Mouse (Mus musculus): ENCODE data around the gene Braf. TPM values are rescaled to one million over a fixed set of nuclear protein-coding genes. Genes with fewer than 3 reads are reported as not detected.

Gene Braf
- polyA plus RNA-seq, 1 experiment: 49.5 TPM

DNA sequence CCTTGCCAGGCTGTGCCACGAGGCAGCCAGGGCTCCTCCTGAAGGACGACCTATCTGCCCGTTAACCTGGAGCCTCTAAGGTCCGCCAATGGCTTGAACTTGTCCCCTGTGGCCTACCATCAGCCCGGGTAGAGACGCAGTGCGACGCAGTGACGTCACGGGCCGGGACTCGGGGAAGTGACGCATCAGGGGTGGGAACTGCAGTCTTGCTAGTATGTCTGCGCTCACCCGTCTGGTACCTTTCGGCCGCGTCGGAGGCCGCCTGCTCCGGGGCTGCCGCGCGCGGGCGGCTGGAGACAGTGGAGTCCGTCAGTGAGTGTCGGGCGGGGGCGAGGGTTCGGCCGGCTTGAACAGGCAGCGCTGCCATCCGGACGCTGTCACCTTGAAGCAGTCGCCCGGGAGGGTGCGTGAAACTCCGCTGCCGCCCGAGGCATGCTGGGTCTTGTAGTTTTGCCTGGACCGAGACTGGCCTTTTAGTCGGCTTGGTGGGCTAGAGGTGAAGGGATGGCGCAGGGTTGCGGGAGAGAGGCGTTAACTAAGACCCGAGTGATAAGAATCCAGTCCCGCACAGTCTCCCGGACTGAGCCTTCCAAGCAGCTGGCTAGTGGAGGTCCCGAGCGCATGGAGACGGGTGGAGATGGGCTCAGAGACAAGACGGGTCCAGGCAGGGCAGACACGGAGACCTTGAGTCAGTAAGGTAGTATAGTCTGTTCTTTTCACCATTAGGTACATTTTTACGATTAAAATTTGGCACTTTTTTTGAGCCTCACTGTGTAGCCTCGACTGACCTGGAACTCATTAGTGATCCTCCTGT, 132.7 kb downstream of the Braf start, which contains the start of gene Ndufb2:
Ndufb2 (plus strand) TSS at position 174 of the 814 bp plus-strand sequence.
- Histone ChIP-seq H3K27ac (ENCODE audit: control insufficient read depth, insufficient read depth, low read depth, low read length) (peak within 1 kb of the TSS; percentile 94), H3K4me3 (ENCODE audit: control insufficient read depth, low read depth, low read length) (peak within 1 kb of the TSS; percentile 94), H3K36me3 (ENCODE audit: control insufficient read depth, insufficient read depth, low read length) (peaks cover 1% of the 10 kb centered on the region; the same call in 1 of the 2 replicates), H3K27me3 (ENCODE audit: control insufficient read depth, insufficient read depth, low read length) (no peaks in the 10 kb centered on the region), H3K4me1 (ENCODE audit: control insufficient read depth, insufficient read depth, low read length) (peaks cover 2% of the 10 kb centered on the region; the same call in 1 of the 2 replicates)
- TF ChIP-seq POLR2A (IDR thresholded peaks at IDR 0.05; ENCODE audit: control insufficient read depth, low read depth, low read length): peak; percentile 83; the same call in 1 of the 2 replicates
- TF ChIP-seq CTCF (IDR thresholded peaks at IDR 0.05; ENCODE audit: control insufficient read depth, insufficient read depth, insufficient replicate concordance, low read depth, low read length): no peak

DNA sequence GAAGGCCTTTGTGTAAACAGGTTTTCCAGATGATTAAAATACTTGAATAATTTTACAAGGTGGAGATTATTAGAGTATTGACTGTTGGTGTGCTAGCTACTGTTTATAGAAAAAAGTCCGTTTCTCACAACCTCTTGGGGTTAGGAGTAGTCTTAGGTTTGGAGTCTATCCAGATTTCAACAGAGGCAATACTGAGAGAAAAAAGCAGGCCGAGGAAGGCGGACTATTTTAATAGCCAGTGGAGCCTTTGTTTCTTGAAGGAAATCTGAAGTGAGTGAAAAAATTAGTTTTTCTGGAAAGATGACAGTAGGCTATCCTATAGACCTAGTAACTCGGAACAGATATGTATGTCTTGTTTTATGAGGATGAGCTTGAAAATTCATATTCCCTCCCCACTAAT, 133.8 kb downstream of the Braf start:
- Histone ChIP-seq H3K36me3 (ENCODE audit: control insufficient read depth, insufficient read depth, low read length) (no peaks in the 10 kb centered on the region), H3K4me3 (ENCODE audit: control insufficient read depth, low read depth, low read length) (peak overlapping the region; percentile 94; the same call in 1 of the 2 replicates), H3K4me1 (ENCODE audit: control insufficient read depth, insufficient read depth, low read length) (peaks cover 2% of the 10 kb centered on the region; the same call in 1 of the 2 replicates), H3K27me3 (ENCODE audit: control insufficient read depth, insufficient read depth, low read length) (no peaks in the 10 kb centered on the region), H3K27ac (ENCODE audit: control insufficient read depth, insufficient read depth, low read depth, low read length) (no peak overlapping the region)
- TF ChIP-seq CTCF (IDR thresholded peaks at IDR 0.05; ENCODE audit: control insufficient read depth, insufficient read depth, insufficient replicate concordance, low read depth, low read length) (no peak), POLR2A (IDR thresholded peaks at IDR 0.05; ENCODE audit: control insufficient read depth, low read depth, low read length) (no peak)

DNA sequence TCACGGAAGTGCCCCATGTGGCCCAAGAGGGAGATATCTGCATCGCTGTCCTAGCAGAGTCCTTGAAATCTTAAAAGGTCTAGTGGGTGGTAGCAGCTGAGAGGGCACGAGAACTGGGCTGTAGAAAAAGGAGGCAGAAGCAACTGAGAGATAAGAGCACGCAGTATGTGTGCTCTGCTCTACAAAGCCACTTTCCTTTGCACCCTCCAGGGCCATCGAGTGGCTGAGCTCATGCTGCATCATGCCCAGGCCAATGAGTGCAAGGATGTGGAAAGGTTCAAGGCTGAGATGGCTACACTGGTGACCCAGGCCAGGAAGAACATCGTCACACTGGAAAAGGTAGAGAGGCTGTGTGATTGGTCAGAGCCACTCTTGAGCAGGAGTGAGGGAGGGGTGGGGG, 139.7 kb downstream of the Braf start, which contains the start of gene Gm42420:
Gm42420 (plus strand) TSS at position 237 of the 400 bp plus-strand sequence.
- Histone ChIP-seq H3K4me1 (ENCODE audit: control insufficient read depth, insufficient read depth, low read length) (no peaks in the 10 kb centered on the region; the same call in 1 of the 2 replicates), H3K27me3 (ENCODE audit: control insufficient read depth, insufficient read depth, low read length) (no peaks in the 10 kb centered on the region), H3K4me3 (ENCODE audit: control insufficient read depth, low read depth, low read length) (peak within 1 kb of the TSS; percentile 64), H3K27ac (ENCODE audit: control insufficient read depth, insufficient read depth, low read depth, low read length) (no peak within 1 kb of the TSS), H3K36me3 (ENCODE audit: control insufficient read depth, insufficient read depth, low read length) (no peaks in the 10 kb centered on the region; the same call in 1 of the 2 replicates)
- TF ChIP-seq CTCF (IDR thresholded peaks at IDR 0.05; ENCODE audit: control insufficient read depth, insufficient read depth, insufficient replicate concordance, low read depth, low read length) (no peak), POLR2A (IDR thresholded peaks at IDR 0.05; ENCODE audit: control insufficient read depth, low read depth, low read length) (no peak)

DNA sequence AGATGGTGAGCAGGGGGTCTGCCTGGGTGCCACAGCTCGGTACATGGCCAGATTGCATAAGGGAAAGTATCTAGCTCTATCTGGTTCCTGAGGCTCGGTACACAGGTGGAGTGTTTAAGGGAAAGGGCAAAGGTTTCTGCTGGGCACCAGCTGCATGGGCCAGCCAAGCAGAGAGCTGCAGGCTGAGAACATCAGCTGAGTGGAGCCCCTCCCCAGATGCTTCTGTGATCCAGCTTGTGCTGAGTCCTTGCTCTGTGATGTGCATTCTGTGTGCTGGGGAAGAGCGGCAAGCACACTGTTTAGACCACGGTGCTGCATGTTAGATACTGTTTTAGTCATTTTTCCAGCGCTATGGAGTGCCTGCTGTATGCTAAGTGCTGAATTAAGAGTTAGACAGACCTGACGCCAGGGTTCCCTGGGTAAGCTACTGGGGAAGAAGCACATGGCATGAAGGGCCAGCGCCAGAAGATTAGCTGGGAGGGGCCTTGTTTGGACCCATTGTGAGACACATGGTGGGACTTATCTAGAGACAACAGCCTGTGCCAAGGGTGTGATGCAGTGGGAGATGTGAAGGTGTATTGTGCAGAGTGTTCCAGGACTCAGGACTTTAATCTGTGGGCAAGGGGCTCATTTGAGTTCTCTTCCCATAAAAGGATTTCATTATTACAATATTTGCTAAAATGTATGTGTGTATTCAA, 144.0 kb downstream of the Braf start:
- Histone ChIP-seq H3K4me1 (ENCODE audit: control insufficient read depth, insufficient read depth, low read length) (no peaks in the 10 kb centered on the region; the same call in 1 of the 2 replicates), H3K4me3 (ENCODE audit: control insufficient read depth, low read depth, low read length) (no peak overlapping the region), H3K27me3 (ENCODE audit: control insufficient read depth, insufficient read depth, low read length) (no peaks in the 10 kb centered on the region), H3K36me3 (ENCODE audit: control insufficient read depth, insufficient read depth, low read length) (no peaks in the 10 kb centered on the region; the same call in 1 of the 2 replicates), H3K27ac (ENCODE audit: control insufficient read depth, insufficient read depth, low read depth, low read length) (no peak overlapping the region)
- TF ChIP-seq POLR2A (IDR thresholded peaks at IDR 0.05; ENCODE audit: control insufficient read depth, low read depth, low read length) (no peak), CTCF (IDR thresholded peaks at IDR 0.05; ENCODE audit: control insufficient read depth, insufficient read depth, insufficient replicate concordance, low read depth, low read length) (no peak)

DNA sequence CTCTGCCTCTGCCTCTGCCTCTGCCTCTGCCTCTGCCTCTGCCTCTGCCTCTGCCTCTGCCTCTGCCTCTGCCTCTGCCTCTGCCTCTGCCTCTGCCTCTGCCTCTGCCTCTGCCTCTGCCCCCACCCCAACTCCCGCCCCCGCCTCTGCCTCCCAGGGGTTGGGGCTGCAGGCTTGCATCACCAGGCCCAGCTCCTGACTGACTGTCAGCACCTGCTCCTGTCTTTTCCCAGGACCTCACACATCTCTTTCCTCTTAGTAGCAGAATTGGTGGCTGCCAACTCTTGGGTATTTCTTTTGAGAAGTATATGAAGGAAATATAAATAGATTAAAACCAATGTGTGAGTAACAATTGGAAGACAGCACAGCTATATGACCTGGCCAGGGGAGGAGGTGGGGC, 144.7 kb downstream of the Braf start:
- H3K36me3 ChIP-seq (ENCODE audit: control insufficient read depth, insufficient read depth, low read length): no peaks in the 10 kb centered on the region; the same call in 1 of the 2 replicates
- TF ChIP-seq CTCF (IDR thresholded peaks at IDR 0.05; ENCODE audit: control insufficient read depth, insufficient read depth, insufficient replicate concordance, low read depth, low read length) (no peak), POLR2A (IDR thresholded peaks at IDR 0.05; ENCODE audit: control insufficient read depth, low read depth, low read length) (no peak)
- H3K27ac ChIP-seq (ENCODE audit: control insufficient read depth, insufficient read depth, low read depth, low read length): no peak overlapping the region
- H3K4me3 ChIP-seq (ENCODE audit: control insufficient read depth, low read depth, low read length): no peak overlapping the region
- no peaks in the 10 kb centered on the region for H3K27me3 ChIP-seq (ENCODE audit: control insufficient read depth, insufficient read depth, low read length)
- H3K4me1 ChIP-seq (ENCODE audit: control insufficient read depth, insufficient read depth, low read length): no peaks in the 10 kb centered on the region; the same call in 1 of the 2 replicates

DNA sequence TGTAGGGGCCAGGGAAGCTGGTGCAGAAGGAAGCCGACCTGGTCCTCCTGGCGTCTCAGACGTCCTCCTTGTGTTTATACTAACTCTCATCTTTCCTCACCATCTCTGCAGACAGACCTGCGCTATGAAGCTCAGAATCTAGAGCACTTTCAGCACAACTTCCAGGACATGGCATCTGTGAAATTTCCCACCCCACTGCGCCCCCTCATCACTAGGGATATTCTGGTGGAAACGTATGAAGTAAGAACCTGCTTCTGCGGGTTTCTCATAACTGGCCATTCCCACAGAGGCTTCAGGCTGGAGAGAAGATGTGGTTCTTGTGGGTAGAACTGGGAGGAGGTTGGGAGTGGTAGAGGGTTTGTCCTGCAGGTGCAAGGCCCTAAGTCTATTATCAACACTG, 145.7 kb downstream of the Braf start:
- no peak for TF ChIP-seq POLR2A (IDR thresholded peaks at IDR 0.05; ENCODE audit: control insufficient read depth, low read depth, low read length)
- TF ChIP-seq CTCF (IDR thresholded peaks at IDR 0.05; ENCODE audit: control insufficient read depth, insufficient read depth, insufficient replicate concordance, low read depth, low read length): no peak
- H3K4me1 ChIP-seq (ENCODE audit: control insufficient read depth, insufficient read depth, low read length): peaks cover 5% of the 10 kb centered on the region
- H3K27ac ChIP-seq (ENCODE audit: control insufficient read depth, insufficient read depth, low read depth, low read length): no peak overlapping the region
- H3K4me3 ChIP-seq (ENCODE audit: control insufficient read depth, low read depth, low read length): no peak overlapping the region
- H3K36me3 ChIP-seq (ENCODE audit: control insufficient read depth, insufficient read depth, low read length): no peaks in the 10 kb centered on the region
- no peaks in the 10 kb centered on the region for H3K27me3 ChIP-seq (ENCODE audit: control insufficient read depth, insufficient read depth, low read length)

DNA sequence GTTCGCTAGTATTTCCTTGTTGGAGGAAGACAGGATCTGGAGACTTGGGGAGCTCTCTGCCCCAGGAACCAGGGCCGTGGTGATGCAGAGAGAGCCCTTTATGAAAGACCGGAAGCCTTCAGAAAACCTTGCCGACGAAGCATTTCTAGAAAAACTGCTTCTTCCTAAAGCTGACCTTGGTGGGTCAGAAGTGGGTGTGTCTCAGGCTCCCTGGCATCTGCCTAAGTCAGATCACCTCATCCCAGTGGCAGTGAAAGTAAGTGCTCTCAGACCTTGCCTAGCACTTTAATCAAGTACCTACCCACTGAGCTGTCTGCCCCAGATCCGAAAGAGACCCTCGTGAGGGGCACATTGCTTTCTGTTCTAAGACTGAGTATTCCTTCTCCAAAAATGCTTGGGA, 150.3 kb downstream of the Braf start:
- TF ChIP-seq CTCF (IDR thresholded peaks at IDR 0.05; ENCODE audit: control insufficient read depth, insufficient read depth, insufficient replicate concordance, low read depth, low read length) (no peak), POLR2A (IDR thresholded peaks at IDR 0.05; ENCODE audit: control insufficient read depth, low read depth, low read length) (no peak)
- Histone ChIP-seq H3K4me3 (ENCODE audit: control insufficient read depth, low read depth, low read length) (no peak overlapping the region; the same call in 1 of the 2 replicates), H3K27ac (ENCODE audit: control insufficient read depth, insufficient read depth, low read depth, low read length) (no peak overlapping the region), H3K27me3 (ENCODE audit: control insufficient read depth, insufficient read depth, low read length) (no peaks in the 10 kb centered on the region), H3K4me1 (ENCODE audit: control insufficient read depth, insufficient read depth, low read length) (peaks cover 11% of the 10 kb centered on the region), H3K36me3 (ENCODE audit: control insufficient read depth, insufficient read depth, low read length) (no peaks in the 10 kb centered on the region)

Data from testis, adult 2 months (tissue).